Mouse (Mus musculus) embryo, embryonic 11.5 days (tissue): Measurements from ENCODE around the gene Gabrb3.
A peak's percentile ranks its signal among the peaks of the same experiment; 100 is the strongest.

Source experiments
- DNase-seq: peaks from one replicate; pipeline ENCODE4 v3.0.0-alpha.2; 2012; ENCODE audit warnings: low read depth, low spot score

The Gabrb3 gene

DNA sequence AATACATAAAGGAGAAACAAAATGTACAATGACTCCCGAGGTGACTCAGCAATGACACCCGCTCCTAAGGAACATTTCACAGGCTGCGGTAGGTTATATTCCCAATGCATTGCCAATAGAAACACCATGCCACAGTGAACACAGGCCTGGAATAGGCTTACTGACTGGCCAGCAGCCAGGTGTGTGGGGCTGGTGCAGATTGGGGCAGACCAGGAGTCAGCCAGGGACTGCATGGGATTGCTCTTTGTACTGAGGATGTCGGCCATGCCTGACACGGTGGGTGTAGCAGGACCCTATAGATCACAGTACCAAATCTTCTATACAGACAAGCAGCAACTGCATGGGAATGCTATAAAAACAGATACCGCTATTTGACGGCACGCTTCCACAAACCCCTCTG lies 110.5 kb downstream of the Gabrb3 start:
- no peak for DNase-seq

GRCm38 (mm10) chr7:57532676-57533075 lies 113.2 kb downstream of the Gabrb3 start:
- DNase-seq, result no peak

- peak; percentile 11 for DNase-seq
Observed at GRCm38 (mm10) chr7:57538565-57538964, 119.1 kb downstream of the Gabrb3 start.

GRCm38 (mm10) chr7:57560732-57561436 lies 141.4 kb downstream of the Gabrb3 start:
- no peak for DNase-seq

GRCm38 (mm10) chr7:57564403-57564802 lies 144.9 kb downstream of the Gabrb3 start:
- DNase-seq, result no peak

- DNase-seq, result peak; percentile 67
Observed at GRCm38 (mm10) chr7:57590451-57591248, 171.2 kb downstream of the Gabrb3 start.

- DNase-seq, result no peak
Observed at GRCm38 (mm10) chr7:57591249-57591577, 171.7 kb downstream of the Gabrb3 start.

- peak; percentile 63 for DNase-seq
Observed at GRCm38 (mm10) chr7:57591578-57592431, 172.3 kb downstream of the Gabrb3 start.

DNA sequence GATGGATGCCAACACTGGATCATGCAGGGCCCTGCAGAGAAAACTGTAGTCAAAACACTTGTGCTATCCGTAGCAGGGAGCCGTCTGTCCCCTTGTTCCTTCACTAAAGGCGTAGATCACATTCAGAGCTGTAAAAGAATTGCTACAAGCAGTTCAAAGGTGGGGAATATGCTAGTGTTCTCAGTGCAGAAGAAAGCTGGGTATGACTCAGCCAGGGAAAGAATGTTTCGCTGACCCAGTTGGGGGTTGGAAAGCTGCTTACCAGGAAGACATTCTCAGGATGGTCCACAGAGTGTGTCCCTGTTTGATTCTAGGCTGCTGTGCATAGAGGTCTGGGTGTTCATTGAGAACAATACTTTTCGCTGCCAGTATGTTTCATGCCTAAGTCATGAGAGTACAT lies 177.8 kb downstream of the Gabrb3 start:
- no peak for DNase-seq

GRCm38 (mm10) chr7:57618697-57619096 lies 199.2 kb downstream of the Gabrb3 start:
- no peak for DNase-seq

- DNase-seq, result no peak
Observed at GRCm38 (mm10) chr7:57620036-57620435, 200.5 kb downstream of the Gabrb3 start.

- no peak for DNase-seq
Observed at GRCm38 (mm10) chr7:57623718-57624117, 204.2 kb downstream of the Gabrb3 start.

DNA sequence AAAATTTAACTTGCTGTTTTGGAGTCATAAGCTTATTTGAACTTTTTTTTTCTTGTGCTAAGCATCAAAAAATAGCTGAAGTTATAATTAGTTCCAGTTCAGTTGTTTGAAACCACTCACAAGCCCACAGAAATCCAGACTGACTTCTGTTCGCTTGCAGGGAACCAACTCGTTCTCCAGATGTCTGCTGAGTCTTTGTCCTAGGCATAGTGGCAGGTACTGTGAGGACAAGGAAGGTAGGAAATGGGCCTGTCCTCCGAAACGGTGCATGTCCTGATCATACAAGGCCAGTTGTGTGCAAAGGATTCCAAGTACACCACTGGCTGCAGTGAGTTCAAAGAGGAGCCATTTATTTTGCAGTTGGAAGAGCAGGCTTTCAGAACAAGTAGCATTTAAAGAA lies 215.5 kb downstream of the Gabrb3 start:
- DNase-seq, result no peak

DNA sequence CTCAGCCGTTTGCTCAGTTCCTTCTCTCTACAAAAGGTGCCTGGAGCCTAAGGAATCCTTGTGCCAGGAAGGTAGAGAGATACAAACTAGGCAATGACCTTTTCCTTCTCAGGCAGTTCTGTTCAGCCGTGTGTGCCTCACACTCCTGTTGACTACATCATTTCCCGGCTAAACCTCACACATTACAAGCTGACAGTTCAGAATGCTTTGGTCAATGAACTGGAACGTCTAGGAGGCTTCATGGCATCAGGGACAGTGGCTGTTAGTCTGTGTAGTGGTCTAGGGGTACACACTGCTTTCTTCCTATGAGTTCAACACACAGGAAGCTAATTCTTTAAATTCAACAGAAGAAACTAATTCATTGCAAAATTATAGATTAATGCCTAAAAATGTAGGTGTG lies 216.2 kb downstream of the Gabrb3 start:
- no peak for DNase-seq

GRCm38 (mm10) chr7:57640796-57641195 lies 221.3 kb downstream of the Gabrb3 start:
- no peak for DNase-seq

DNA sequence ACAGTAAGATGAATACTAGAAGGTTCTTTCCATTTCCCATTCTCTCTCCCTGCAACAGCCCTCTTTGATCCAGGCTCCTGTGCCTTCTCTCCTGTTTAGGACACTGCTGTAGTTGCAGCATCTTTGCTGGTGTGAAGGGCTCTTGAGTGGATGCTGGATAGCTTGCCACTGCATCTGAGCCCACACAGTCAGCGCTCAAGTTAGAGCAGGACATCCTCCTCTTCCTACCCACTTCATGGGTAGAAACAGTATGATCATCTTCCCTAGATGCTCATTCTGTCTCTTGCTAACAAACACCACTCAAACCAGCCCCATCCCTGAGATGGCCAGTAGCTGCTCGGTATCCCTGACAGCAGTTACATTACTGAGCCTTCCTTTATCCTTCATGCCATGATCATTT lies 227.9 kb downstream of the Gabrb3 start:
- DNase-seq, result no peak

DNA sequence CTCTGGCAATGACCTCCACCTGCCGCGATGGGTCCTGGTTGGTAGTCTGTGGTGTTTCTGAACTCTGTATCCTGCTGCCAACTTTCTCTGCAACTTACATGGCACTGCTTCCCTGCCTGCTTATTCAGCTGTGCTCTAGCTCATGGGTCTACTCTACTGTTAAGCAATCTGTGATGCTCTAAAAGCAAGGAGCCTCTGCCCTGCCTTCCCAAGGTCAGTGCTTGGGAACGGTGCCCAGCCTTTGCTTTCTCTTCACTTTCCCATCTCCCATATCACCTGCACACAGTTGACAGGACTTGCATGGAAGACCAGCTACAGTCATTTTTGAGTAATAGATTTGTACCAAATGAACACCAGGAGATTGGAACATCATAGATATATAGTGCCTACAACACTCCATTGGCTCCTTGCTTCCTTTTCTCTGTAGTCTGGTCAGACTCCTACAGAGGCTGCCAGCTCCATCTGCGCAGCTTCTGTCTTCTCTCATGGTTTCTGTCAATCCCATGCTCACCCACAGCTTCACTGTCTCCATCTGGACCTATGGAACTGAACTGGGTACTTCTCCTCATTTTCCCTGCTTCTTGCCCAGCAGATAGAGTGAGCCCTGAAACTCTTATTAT lies 228.8 kb downstream of the Gabrb3 start:
- DNase-seq, result no peak

DNA sequence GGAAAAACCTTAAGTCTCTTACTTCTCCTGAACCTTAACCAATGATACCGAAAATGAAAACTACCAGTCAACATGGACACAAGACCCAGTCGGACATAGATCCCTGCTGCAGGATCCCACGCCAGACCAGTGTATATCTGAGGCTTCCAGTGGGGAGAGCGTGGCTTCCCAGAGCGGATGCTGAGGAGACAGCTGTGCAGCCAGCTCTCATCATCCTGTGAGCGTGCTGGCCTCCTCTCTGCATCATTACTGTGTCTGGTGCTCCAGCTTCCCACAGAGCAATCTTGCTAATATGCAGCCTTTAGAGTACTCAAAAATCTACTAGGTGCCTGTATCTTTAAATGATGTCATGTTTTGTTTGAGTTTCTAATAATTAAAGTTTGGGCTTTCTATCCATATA lies 257.9 kb downstream of the Gabrb3 start:
- no peak for DNase-seq

- no peak for DNase-seq
Observed at GRCm38 (mm10) chr7:57689836-57690235, 270.3 kb downstream of the Gabrb3 start.

DNA sequence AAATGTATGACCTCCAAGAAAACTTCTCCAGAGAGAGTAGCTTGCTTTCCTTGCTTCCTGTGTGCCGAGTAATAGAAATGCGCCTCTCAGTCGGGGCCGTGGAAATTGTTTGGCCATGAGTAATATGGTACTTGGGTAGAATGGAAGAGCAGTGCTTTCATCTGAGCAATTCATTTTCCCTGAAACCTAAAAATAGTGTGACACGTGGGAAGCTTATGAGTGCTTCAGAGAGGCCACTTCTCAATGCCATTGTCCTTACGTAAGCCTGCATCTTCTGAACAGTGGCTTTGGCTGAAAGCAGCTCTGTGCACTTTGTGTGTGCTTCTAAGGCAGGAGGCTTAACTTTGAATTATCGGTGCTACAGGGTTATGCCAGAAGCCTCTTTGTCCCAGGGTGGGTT lies 280.9 kb downstream of the Gabrb3 start:
- DNase-seq, result no peak

DNA sequence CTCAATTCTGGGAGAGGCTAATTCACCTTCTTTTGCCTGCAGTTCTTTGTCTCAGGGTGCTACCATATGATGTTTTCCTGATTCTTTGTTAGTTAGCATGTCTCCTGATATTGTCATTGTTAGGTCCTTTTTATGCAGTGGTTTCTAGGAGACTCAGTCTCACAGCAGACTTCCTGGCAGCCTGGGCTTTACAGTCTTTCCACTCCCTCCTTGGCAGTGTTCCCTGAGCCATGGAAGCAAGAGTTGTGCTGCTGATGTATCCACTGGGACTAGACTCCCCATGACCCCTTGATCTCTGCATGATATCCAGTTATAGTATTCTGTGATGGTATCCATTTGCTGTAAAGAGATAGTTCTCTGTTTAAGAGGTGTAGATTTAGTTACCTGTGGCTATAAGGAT lies 281.6 kb downstream of the Gabrb3 start:
- no peak for DNase-seq

DNA sequence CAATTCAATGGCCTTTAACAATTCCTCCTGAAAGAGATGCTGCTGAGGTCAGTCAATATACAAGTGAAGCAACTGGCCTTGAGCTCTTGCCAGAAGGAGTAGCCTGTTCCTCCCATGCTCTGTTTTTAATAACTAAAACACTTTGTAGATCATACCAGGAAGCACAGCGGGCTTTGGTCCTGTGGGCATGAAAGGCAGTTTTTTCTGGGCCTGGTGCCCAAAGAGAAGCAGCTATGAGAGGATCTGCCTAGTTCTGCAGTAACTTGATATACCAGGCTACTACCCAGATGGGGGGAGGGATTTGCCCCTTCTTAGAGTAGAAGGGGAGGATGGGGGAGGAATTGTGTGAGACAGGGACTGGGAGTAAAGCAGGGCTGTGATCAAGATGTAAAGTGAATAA lies 284.1 kb downstream of the Gabrb3 start:
- no peak for DNase-seq
